Mouse (Mus musculus) gastrocnemius, adult 8-10 months (tissue): ENCODE results near the gene Tktl2. TPM values are rescaled to one million over a fixed set of nuclear protein-coding genes. Genes with fewer than 3 reads are reported as not detected.

ENCODE experiments used
- DNase-seq, 2 experiments: peaks; one replicate each; pipeline ENCODE4 v3.0.0; 2022; ENCODE audit warnings: low spot score in 2 of 2
- total RNA-seq, 4 experiments: library from RNA; stranded (reverse); gene quantifications; 2 replicates each; pipeline ENCODE4 v1.2.4; 2022

Gene Tktl2
- not detected for total RNA-seq

DNA sequence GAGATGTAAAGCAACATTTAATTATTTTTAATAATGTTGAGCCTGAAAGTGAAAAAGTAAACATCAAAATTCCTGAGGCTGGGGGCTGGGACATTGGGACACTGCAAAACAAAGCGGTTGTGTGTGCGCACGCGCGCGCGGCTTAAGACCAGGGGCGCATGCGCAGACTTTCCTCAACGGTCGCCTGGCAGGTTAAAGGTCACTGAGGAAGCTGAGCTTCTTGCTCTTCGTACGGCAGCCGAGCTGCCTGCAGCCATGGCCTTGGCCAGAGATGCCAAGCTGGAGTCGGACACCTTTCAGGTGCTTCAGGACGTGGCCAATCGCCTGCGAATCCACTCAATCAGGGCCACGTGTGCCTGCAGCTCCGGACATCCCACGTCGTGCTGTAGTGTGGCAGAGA, at the start of gene Tktl2:
TSS of gene Tktl2 (plus strand) at position 220 of the 400 bp plus-strand sequence.
- DNase-seq: no peak

DNA sequence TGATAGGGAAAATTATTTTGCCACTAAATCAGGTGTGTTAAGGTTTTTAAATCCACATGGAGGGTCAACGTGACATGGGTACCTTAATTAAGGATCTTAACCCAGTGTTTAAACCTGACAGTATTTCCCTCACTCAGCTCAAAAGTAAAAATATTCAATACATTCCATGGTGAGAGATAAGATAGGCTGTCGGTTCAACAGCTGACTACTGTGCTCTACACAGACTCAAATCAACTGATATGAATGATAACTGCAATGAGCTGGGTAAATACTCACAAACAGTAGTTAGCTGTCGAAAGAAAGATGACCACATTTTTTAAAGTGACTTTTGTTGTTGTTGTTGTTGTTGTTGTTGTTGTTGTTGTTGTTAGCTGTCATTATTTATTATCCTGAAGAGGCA, 41.7 kb upstream of the Tktl2 start:
- DNase-seq: no peak

DNA sequence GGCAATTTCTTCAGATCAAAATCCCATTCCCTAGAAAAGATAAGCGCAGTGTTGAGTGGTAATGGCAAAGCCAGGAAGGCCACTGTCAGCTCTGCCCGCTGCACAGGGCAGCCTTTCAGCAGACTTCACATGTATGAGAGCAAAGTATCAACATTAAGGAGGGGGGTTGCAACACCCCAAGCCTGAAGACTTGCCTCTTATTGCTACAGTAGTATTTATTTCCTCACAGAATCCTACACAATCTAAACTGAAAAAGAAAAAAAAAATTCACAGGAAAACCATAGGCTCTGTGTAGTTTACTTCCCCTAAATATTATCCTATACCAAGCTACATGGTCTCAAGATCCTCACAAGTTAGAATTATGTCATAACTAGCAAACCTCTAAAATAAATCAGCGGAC, 34.7 kb upstream of the Tktl2 start:
- no peak for DNase-seq

DNA sequence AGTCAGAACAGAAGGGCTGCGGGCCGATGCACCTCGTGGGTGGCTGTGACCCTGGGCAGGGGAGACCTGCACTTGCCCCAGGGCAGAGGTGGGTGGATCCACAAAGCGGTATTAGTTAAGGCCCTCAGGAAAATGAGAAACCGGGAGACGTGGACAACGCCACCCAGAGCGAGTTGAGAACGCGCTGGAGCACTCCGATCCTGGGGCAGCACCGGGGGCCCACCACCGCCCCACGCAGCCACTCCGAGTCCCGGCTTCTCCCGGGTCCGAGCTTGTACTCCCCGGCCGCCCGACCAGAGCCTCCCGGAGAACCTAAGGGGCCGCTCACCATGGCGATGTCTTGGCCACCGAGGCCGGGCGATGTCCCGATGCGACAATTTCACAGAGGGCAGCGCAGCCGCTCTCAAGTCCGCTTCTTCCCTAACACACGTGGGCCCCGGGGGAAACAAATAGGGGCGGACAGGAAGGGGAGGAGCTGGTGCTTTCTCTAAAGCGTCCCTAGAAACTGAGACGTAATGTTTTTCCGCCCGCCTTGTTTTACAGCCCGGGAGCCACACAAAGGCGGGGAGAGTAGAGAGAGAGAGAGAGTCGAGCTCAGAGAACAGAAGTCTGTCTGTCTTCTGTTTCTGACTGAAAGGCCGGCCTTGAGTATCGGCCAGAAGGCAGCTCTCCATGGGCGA, 25.3 kb upstream of the Tktl2 start, which contains the start of gene Tma16:
TSS of gene Tma16 (minus strand) at position 447 of the 680 bp plus-strand sequence.
- peak; percentile 54 to 64 for DNase-seq

DNA sequence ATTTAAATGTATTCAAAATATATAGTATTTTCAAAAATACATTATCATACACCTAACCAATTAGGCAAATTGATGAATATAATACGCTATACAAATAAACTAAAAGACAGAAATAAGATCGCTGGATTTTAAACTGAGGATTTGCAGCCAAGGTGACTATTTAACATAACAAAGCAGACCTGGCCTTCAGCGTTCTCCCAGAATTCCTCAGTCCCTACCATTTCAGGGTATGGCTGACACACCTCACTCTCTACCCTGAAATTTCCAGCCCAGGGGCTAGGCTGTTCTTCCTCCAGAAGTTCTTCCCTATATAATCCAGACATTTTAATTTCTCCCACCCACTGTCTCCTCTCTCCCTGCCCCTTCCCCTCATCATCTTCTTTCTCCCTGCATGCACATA, 23.0 kb upstream of the Tktl2 start:
- DNase-seq: no peak

DNA sequence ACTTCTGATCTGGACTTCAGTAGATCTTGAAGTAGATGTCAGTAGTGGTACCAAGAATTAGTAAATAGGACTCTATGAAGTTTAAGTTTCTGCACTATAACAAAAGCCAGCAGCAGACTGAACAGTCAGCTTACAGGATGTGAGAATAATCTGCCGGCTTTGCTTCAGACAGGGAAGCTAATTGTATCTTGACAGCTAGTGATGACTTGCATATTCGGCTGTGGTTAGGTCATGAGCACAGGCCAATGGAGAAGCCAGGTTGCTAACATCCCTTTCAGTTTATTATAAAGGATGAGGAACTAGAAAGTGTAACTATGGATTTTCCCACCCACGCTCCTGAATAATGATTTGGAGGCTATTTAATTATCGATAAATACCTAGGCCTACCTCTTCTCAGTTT, 20.9 kb upstream of the Tktl2 start:
- DNase-seq: no peak

DNA sequence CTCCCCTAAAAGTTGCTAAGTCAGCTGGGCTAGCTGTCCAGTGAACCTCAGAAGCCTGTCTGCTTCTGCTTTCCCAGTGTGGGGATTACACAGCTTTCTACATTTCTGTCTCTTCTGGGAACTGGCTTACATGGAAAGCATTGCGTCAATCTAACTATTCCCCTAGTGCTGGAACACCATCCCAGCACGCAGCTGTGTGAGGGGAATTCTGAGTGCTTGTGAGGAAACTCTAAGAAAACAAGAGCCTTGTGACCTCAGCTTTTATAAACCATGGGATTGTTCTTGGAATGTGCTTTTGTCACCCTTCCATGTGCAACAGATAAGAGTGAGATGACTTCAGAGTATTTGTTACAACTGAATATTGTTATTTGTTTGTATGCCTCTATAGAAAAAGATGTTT, 17.1 kb upstream of the Tktl2 start:
- no peak for DNase-seq

DNA sequence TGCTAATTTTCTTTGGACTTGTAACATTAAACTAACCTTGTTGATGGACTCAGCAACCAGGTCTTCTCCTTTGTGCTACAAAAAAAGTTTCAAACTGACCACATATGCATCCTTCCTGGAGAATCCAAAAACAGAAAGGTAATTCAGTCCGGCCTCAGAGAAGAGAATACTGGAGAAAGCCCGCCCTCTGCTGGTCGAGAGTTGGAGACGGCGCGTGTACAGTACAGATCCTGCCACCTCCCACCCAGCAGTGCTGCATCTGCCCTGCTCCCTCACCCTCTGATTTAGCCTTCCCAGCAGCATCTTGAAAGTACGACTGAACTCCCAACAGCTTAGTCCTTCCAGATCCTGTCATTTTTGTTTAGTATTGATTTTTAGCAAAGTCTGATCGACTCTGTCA, 15.8 kb upstream of the Tktl2 start:
- peak; percentile 7 to 25 for DNase-seq

DNA sequence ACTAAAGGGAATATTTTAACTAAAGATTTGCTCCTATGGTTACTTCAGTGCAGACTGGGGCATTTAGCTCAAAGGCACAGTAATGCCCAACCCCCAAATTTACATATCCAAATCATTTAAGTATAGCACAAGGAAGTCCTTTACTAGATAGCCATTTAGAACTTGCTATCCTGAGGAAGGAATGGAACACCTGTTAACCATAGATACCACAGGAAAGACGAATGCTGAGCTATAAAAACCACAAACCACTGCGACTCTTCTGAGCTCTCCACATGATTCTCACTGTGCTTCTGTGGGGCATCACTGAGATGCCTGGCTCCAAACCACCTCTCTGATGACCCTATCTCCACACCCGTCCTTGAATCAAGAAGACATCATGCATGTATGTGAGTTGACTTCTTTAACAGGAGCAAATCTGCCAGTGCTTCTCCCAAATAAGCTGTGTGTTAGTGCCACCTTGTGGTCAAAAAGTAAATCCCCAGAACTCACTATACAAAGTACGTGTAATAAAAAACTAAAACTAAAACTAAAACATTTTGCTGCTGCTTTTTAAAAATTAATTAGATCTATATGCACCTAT, 14.5 kb upstream of the Tktl2 start:
- no peak for DNase-seq

DNA sequence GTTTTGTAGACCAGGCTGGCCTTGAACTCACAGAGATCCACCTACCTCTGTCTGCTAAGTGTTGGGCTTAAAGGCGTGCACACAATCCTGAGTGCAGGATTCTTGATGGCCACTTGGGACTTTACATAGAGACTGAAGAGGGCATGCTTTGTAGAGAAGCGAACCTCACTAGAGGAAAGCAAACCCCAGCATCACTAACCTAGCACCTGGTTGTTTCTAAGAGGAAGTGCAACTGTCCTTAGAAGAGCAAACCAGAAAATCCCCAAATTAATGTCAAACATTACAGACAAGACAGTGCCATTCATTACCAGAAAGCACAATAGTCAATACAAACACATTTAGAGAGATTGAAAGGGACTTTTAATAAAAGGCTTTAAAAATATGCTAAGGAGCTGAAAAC, 8.2 kb upstream of the Tktl2 start:
- DNase-seq: no peak

DNA sequence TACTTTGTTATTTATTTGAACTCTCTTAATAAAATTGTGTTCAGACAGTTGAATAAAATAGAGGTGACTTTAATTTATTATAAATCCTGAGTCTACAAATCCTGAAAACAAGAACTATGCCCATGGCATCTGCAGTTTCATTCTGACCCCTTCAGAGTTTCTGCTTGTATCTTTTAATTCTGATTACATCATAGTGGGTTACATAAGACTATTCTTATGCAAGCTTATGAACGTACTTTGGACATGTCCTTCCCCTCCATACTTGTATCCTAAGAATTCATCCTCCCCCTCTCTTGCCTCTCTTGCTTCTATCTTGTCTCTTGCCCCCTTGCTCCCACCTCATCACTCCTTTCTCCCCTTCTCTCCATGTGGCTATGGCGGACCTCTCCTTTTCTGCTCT, 7.6 kb downstream of the Tktl2 start:
- no peak for DNase-seq

DNA sequence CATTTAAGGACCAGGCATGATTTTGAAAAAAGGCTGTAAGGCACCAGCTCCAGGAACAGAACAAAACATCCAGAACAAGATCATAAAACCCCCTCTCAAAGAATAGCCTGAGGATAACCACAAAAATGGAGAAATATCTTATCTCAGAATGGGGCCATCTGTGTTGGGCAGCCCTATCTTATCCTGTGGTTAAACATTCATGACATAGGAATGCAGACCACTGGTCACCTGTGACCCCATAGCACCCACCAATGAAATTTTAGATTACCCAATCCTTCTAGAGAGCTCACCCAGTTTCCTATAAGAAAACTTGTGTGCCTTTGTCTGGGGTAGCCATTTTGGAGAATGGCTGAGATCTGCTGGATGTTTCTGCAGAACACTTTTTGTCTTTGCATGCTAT, 9.0 kb downstream of the Tktl2 start:
- DNase-seq: no peak

DNA sequence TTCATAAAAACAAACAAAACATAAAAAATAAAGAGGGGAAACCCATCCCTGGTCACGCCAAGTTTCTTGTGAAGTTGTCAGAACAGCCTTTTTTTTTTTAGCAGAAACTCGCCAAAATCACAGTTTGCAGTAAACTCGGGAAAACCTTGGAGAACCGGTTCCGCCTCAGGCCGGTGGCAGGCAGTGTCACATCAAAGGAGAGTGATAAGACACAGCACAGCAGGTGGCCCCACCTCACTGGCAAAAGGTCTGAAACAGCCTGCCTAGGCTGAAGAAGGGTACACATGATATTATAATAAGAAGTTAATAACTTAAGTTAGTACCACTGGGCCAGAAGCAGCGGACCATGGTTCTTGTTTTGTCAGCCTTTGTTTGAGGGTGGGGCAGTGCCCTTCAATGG, 38.5 kb downstream of the Tktl2 start:
- DNase-seq: no peak

Other genes with a start within 250 kb of the Tktl2 start
- 1 to 10 TPM; 4.0 to 4.9 (median 4.4) TPM for gene Tma16, start 25.2 kb upstream of the Tktl2 start, total RNA-seq
- not detected for gene Npy5r, start 176.4 kb downstream of the Tktl2 start, total RNA-seq
- 1 to 10 TPM in 2 of 4 experiments, under 1 TPM in 2; 0.77 to 1.5 (median 1.1) TPM for gene Npy1r, start 185.4 kb downstream of the Tktl2 start, total RNA-seq